Mouse (Mus musculus) liver, postnatal 0 days (tissue): ENCODE measurements at regions not wholly inside any gene's neighbourhood (a gene's known extent, or its start where the extent isn't known, plus 50 kb on each side); places are given as distances from the start of the nearest gene placed in this dataset.
A peak's percentile ranks its signal among the peaks of the same experiment; 100 is the strongest.

Source experiments
- ATAC-seq: fragments of 200-750 bp; cut with Nextera tagmentation; 2 replicates; pipeline ENCODE4 v1.8.0; 2017; ENCODE audit warnings: mild to moderate bottlenecking, moderate library complexity
- DNase-seq: peaks from one replicate; pipeline ENCODE4 v3.0.0-alpha.2; 2016
- H3K27ac ChIP-seq: fragments of 300-500 bp; sonication (generic); 2 replicates; pipeline ENCODE4 v1.5.1; 2014; ENCODE audit warnings: antibody characterized with exemption, moderate library complexity, mild to moderate bottlenecking, low read depth
- H3K27me3 ChIP-seq: fragments of 300-500 bp; sonication (generic); 2 replicates; pipeline ENCODE4 v1.6.1; 2014; ENCODE audit warnings: low read length, control low read depth, mixed read lengths; ENCODE audit not compliant: insufficient read depth
- H3K36me3 ChIP-seq: fragments of 300-500 bp; sonication (generic); replicated peaks from 2 replicates; pipeline ENCODE4 v1.6.1; 2014; ENCODE audit warnings: mild to moderate bottlenecking, control low read depth, low read length, moderate library complexity, mixed read lengths; ENCODE audit not compliant: insufficient read depth
- H3K4me1 ChIP-seq: fragments of 300-500 bp; sonication (generic); 2 replicates; pipeline ENCODE4 v1.6.1; 2014; ENCODE audit warnings: antibody characterized with exemption, mild to moderate bottlenecking, control low read depth; ENCODE audit not compliant: insufficient read depth
- H3K4me2 ChIP-seq: fragments of 300-500 bp; sonication (generic); 2 replicates; pipeline ENCODE4 v1.6.1; 2014; ENCODE audit warnings: low read depth, mild to moderate bottlenecking, low read length, moderate library complexity, mixed read lengths
- H3K4me3 ChIP-seq: fragments of 300-500 bp; sonication (generic); 2 replicates; pipeline ENCODE4 v1.5.1; 2014; ENCODE audit warnings: low read depth, low read length
- H3K9ac ChIP-seq: fragments of 300-500 bp; sonication (generic); replicated peaks from 2 replicates; pipeline ENCODE4 v1.6.1; 2014; ENCODE audit warnings: mild to moderate bottlenecking, moderate library complexity
- H3K9me3 ChIP-seq: fragments of 300-500 bp; sonication (generic); 2 replicates; pipeline ENCODE4 v1.6.1; 2016; ENCODE audit warnings: mild to moderate bottlenecking, control low read depth, low read length, mixed read lengths
- CTCF ChIP-seq: sonication (generic); IDR thresholded peaks from 2 replicates; pipeline ENCODE4 v1.5.1; 2016; ENCODE audit warnings: antibody characterized with exemption, low read depth
- EP300 ChIP-seq: IDR thresholded peaks from 2 replicates; pipeline ENCODE4 v1.6.1; 2016; ENCODE audit warnings: antibody characterized with exemption, low read depth, mild to moderate bottlenecking
- WGBS: fragments of 180-500 bp; shearing (Covaris S2); extraction: QIAGEN DNeasy Blood & Tissue Kit; methylation state at CpG from one replicate; pipeline ENCODE4 v1.1.7; 2014; ENCODE audit not compliant: insufficient replicate concordance; 5-methylcytosine and 5-hydroxymethylcytosine counted together

GRCm38 (mm10) chr16:24076799-24077136, 88.1 kb upstream of the Bcl6 start:
- Histone ChIP-seq H3K9me3 (no peaks in the 10 kb centered on the region), H3K36me3 (no peaks in the 10 kb centered on the region), H3K27ac (peak overlapping the region; percentile 41), H3K27me3 (no peaks in the 10 kb centered on the region), H3K4me3 (no peak overlapping the region), H3K4me2 (no peak overlapping the region), H3K4me1 (peaks cover 8% of the 10 kb centered on the region; the same call in 1 of the 2 replicates), H3K9ac (no peak overlapping the region)
- TF ChIP-seq EP300, result no peak
- no peak for TF ChIP-seq CTCF
- peak; percentile 13; the same call in 1 of the 2 replicates for ATAC-seq
- 47% methylated on average over 4 of the region's 4 CpGs for WGBS
- no peak for DNase-seq

DNA sequence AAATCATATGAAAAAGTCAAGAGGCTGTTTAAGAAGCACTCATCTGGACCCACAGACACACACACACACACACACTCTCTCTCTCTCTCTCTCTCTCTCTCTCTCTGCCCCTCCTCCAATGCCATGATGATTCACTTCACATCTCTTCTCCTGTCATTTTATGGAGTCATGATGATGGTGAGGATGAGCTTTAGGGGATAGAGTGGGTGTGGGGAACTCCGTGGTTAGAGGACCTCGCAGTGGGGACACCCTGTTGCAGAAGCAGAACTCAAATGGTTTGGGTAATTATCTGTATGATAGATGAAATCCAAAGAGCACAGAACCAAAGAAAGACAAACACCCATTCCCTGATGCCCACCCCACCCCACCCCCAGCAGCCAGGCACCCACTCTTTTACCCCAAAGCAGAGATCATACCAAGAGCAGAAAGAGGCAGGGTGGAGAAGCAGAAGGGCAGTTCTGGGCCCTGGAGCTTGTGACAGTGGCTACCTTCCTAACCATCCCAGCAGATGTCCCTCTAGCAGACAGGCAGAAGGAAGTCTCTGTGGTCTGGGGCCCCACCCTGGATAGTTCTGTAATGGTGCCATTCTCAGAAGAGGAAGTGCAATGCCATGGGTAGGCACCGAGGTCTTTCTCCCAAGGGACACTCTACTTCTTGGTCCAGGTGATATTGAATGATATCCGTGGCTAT, 87.6 kb upstream of the Bcl6 start:
- H3K36me3 ChIP-seq, result no peaks in the 10 kb centered on the region
- H3K27me3 ChIP-seq, result no peaks in the 10 kb centered on the region
- no peaks in the 10 kb centered on the region for H3K9me3 ChIP-seq
- 40% methylated on average over 4 of the region's 4 CpGs for WGBS
- DNase-seq (peak; percentile 54), ATAC-seq (peak; percentile 61)
- H3K9ac ChIP-seq, result no peak overlapping the region
- TF ChIP-seq EP300 (no peak), CTCF (0 out of 2 replicates have a peak, but pooled peaks have one; percentile 31)
- no peak overlapping the region for H3K4me3 ChIP-seq
- H3K4me2 ChIP-seq, result 0 out of 2 replicates have a peak overlapping the region, but pooled peaks have one; percentile 0
- peaks cover 8% of the 10 kb centered on the region; the same call in 1 of the 2 replicates for H3K4me1 ChIP-seq
- peak overlapping the region; percentile 41 for H3K27ac ChIP-seq

- TF ChIP-seq EP300 (no peak), CTCF (no peak)
- Histone ChIP-seq H3K27ac (no peak overlapping the region), H3K4me3 (no peak overlapping the region), H3K9me3 (no peaks in the 10 kb centered on the region), H3K27me3 (no peaks in the 10 kb centered on the region), H3K36me3 (no peaks in the 10 kb centered on the region), H3K4me2 (no peak overlapping the region), H3K9ac (no peak overlapping the region), H3K4me1 (peaks cover 14% of the 10 kb centered on the region; the same call in 1 of the 2 replicates)
- 74% methylated on average over 8 of the region's 8 CpGs for WGBS
- ATAC-seq (no peak), DNase-seq (no peak)
These were observed 85.1 kb upstream of the Bcl6 start for GRCm38 (mm10) chr16:24073613-24074244.

DNA sequence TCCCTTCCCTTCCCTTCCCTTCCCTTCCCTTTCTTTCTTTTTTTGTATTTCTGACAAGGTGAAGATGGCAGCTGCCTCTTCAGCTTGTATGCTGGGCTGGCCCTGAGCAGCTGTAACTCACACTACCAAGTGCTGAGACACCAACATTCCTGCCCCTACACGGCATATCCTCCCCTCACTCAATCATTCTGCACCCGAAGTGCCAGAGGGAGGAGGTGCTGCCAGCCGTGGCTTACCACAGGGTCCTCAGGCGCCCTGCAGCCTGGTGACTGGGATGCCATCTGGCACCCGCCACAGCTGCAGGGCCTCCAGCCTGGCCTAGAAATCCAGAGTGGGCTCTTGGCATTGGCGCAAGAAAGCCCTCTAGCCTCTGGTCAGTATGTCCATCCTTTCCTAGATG, 84.4 kb upstream of the Bcl6 start:
- no peaks in the 10 kb centered on the region for H3K9me3 ChIP-seq
- H3K9ac ChIP-seq, result no peak overlapping the region
- H3K4me3 ChIP-seq, result no peak overlapping the region
- no peak for ATAC-seq
- H3K27me3 ChIP-seq, result no peaks in the 10 kb centered on the region
- 74% methylated on average over 6 of the region's 6 CpGs for WGBS
- DNase-seq, result no peak
- peaks cover 18% of the 10 kb centered on the region for H3K4me1 ChIP-seq
- no peak overlapping the region for H3K4me2 ChIP-seq
- no peak for TF ChIP-seq CTCF
- TF ChIP-seq EP300, result no peak
- H3K27ac ChIP-seq, result no peak overlapping the region
- H3K36me3 ChIP-seq, result no peaks in the 10 kb centered on the region

DNA sequence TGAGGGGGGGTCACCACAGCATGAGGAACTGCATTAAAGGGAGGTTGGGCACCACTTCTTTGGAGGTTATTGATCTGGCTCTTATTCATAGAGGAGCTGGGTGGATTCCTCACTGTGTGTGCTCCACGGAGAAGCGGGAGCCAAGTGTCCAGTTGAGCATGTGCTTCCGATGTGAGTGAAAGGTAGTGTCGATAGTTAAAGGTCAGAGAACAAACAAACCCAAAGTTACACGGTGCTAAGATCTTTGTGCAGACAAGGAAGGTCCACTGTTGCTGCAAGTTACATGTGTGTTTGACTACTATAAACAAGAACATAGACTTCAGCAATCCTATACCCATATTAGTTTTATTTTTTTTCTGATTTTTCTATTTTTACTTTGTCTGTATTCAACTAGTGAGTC, 80.8 kb upstream of the Bcl6 start:
- H3K27ac ChIP-seq, result peak overlapping the region; percentile 75

DNA sequence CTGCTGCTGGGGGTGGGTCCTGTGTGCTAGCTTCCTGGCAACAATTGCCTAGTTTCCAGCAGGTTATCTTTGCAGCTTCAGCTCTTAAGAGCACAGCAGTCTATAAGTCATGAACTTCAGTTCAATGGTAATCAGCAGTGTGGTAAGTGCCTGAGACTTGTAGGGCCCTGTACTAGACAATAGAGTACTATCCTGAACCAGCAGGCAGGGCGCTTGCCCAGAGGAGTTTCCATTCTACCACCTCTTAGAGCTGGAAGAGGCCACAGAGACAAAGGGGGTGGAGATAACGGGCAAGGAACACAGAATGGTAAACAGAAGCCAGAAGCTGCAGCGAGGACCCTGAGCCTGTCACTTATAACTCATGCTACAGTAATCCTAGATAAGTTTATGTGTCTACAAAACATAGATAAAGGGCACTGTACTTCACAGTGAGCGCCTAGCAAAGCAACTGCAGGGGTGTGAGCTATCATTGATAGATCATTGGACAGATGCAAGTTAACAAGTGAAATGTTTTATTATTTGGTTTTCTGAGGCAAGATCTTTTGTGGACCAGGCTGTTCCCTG, 79.7 kb upstream of the Bcl6 start:
- Histone ChIP-seq H3K9me3 (no peaks in the 10 kb centered on the region), H3K4me3 (no peak overlapping the region), H3K36me3 (no peaks in the 10 kb centered on the region), H3K27me3 (no peaks in the 10 kb centered on the region), H3K4me1 (peaks cover 14% of the 10 kb centered on the region; the same call in 1 of the 2 replicates), H3K9ac (no peak overlapping the region), H3K4me2 (no peak overlapping the region), H3K27ac (peak overlapping the region; percentile 75)
- WGBS, result 37% methylated on average over 4 of the region's 4 CpGs
- peak; percentile 78 for ATAC-seq
- peak; percentile 56; the same call in 1 of the 2 replicates for TF ChIP-seq EP300
- TF ChIP-seq CTCF, result no peak
- no peak for DNase-seq

More for the DNA sequence above, 80.8 kb upstream of the Bcl6 start:
- DNase-seq (peak; percentile 41), ATAC-seq (peak; percentile 81)
- WGBS, result 56% methylated on average over 5 of the region's 5 CpGs
- H3K4me3 ChIP-seq, result no peak overlapping the region
- H3K9me3 ChIP-seq, result no peaks in the 10 kb centered on the region
- no peak overlapping the region for H3K4me2 ChIP-seq
- H3K9ac ChIP-seq, result no peak overlapping the region
- no peak; the same call in 1 of the 2 replicates for TF ChIP-seq EP300
- no peak for TF ChIP-seq CTCF
- no peaks in the 10 kb centered on the region for H3K27me3 ChIP-seq
- H3K4me1 ChIP-seq, result peaks cover 14% of the 10 kb centered on the region; the same call in 1 of the 2 replicates
- no peaks in the 10 kb centered on the region for H3K36me3 ChIP-seq
